Mouse (Mus musculus): Measurements from ENCODE around the gene Foxa3.

- no peak for TF ChIP-seq EP300 (IDR thresholded peaks at IDR 0.05; ENCODE audit: low read depth)
- peak; percentile 69 for TF ChIP-seq CTCF (IDR thresholded peaks at IDR 0.05; ENCODE audit: low read depth)
Measured at GRCm38 (mm10) chr7:19054047-19054776, 30.9 kb upstream of the Foxa3 start, which contains the start of gene Rsph6a.
